Mouse (Mus musculus): ENCODE results near the gene Cpn2. TPM values are rescaled to one million over a fixed set of nuclear protein-coding genes. Genes with fewer than 3 reads are reported as not detected.

Gene Cpn2
- polyA plus RNA-seq, 1 experiment, result 1.0 TPM

- no peak for DNase-seq
- WGBS, result 65% methylated on average over 9 of the region's 9 CpGs
- Histone ChIP-seq H3K4me1 (ENCODE audit: control insufficient read depth, insufficient read depth, low read length) (no peaks in the 10 kb centered on the region), H3K4me3 (replicated peaks; ENCODE audit: extremely low read depth, low read depth, low read length) (no peak overlapping the region)
- TF ChIP-seq POLR2A (IDR thresholded peaks at IDR 0.05; ENCODE audit: borderline replicate concordance, extremely low read depth, low read depth, low read length) (no peak), CTCF (IDR thresholded peaks at IDR 0.05; ENCODE audit: insufficient read depth, low read length) (no peak)
These were observed 13.4 kb downstream of the Cpn2 start for GRCm38 (mm10) chr16:30253900-30254299.

GRCm38 (mm10) chr16:30253374-30253773 is 13.9 kb downstream of the Cpn2 start:
- no peak for DNase-seq
- no peak for TF ChIP-seq CTCF (IDR thresholded peaks at IDR 0.05; ENCODE audit: insufficient read depth, low read length)
- no peak for TF ChIP-seq POLR2A (IDR thresholded peaks at IDR 0.05; ENCODE audit: borderline replicate concordance, extremely low read depth, low read depth, low read length)
- H3K4me3 ChIP-seq (replicated peaks; ENCODE audit: extremely low read depth, low read depth, low read length), result no peak overlapping the region
- no peaks in the 10 kb centered on the region for H3K4me1 ChIP-seq (ENCODE audit: control insufficient read depth, insufficient read depth, low read length)
- WGBS, result 86% methylated on average over 4 of the region's 4 CpGs

GRCm38 (mm10) chr16:30252003-30252418 is 15.3 kb downstream of the Cpn2 start:
- TF ChIP-seq POLR2A (IDR thresholded peaks at IDR 0.05; ENCODE audit: borderline replicate concordance, extremely low read depth, low read depth, low read length) (no peak), CTCF (IDR thresholded peaks at IDR 0.05; ENCODE audit: insufficient read depth, low read length) (peak; percentile 94)
- Histone ChIP-seq H3K4me3 (replicated peaks; ENCODE audit: extremely low read depth, low read depth, low read length) (no peak overlapping the region), H3K4me1 (ENCODE audit: control insufficient read depth, insufficient read depth, low read length) (no peaks in the 10 kb centered on the region)
- peak; percentile 80 for DNase-seq
- 3% methylated on average over 21 of the region's 21 CpGs for WGBS

- TF ChIP-seq POLR2A (IDR thresholded peaks at IDR 0.05; ENCODE audit: borderline replicate concordance, extremely low read depth, low read depth, low read length) (no peak), CTCF (IDR thresholded peaks at IDR 0.05; ENCODE audit: insufficient read depth, low read length) (no peak)
- WGBS, result 71% methylated on average over 12 of the region's 12 CpGs
- Histone ChIP-seq H3K4me1 (ENCODE audit: control insufficient read depth, insufficient read depth, low read length) (no peaks in the 10 kb centered on the region), H3K4me3 (replicated peaks; ENCODE audit: extremely low read depth, low read depth, low read length) (no peak overlapping the region)
- no peak for DNase-seq
These were observed 23.1 kb downstream of the Cpn2 start for GRCm38 (mm10) chr16:30244037-30244700.

- H3K4me1 ChIP-seq (ENCODE audit: control insufficient read depth, insufficient read depth, low read length), result no peaks in the 10 kb centered on the region
- WGBS, result 23% methylated on average over 2 of the region's 2 CpGs
- H3K4me3 ChIP-seq (replicated peaks; ENCODE audit: extremely low read depth, low read depth, low read length), result no peak overlapping the region
- DNase-seq, result no peak
- TF ChIP-seq CTCF (IDR thresholded peaks at IDR 0.05; ENCODE audit: insufficient read depth, low read length) (no peak), POLR2A (IDR thresholded peaks at IDR 0.05; ENCODE audit: borderline replicate concordance, extremely low read depth, low read depth, low read length) (no peak)
These were observed 25.7 kb downstream of the Cpn2 start for GRCm38 (mm10) chr16:30241623-30242022.

- no peak for DNase-seq
- WGBS, result 61% methylated on average over 6 of the region's 6 CpGs
- no peak overlapping the region for H3K4me3 ChIP-seq (replicated peaks; ENCODE audit: extremely low read depth, low read depth, low read length)
- TF ChIP-seq CTCF (IDR thresholded peaks at IDR 0.05; ENCODE audit: insufficient read depth, low read length) (no peak), POLR2A (IDR thresholded peaks at IDR 0.05; ENCODE audit: borderline replicate concordance, extremely low read depth, low read depth, low read length) (no peak)
- H3K4me1 ChIP-seq (ENCODE audit: control insufficient read depth, insufficient read depth, low read length), result peaks cover 2% of the 10 kb centered on the region; the same call in 1 of the 2 replicates
These were observed 28.5 kb downstream of the Cpn2 start for GRCm38 (mm10) chr16:30238791-30239190.

GRCm38 (mm10) chr16:30236091-30236699 is 31.1 kb downstream of the Cpn2 start:
- Histone ChIP-seq H3K4me3 (replicated peaks; ENCODE audit: extremely low read depth, low read depth, low read length) (peak overlapping the region; percentile 45), H3K4me1 (ENCODE audit: control insufficient read depth, insufficient read depth, low read length) (peaks cover 2% of the 10 kb centered on the region; the same call in 1 of the 2 replicates)
- peak; percentile 85 for DNase-seq
- no peak for TF ChIP-seq POLR2A (IDR thresholded peaks at IDR 0.05; ENCODE audit: borderline replicate concordance, extremely low read depth, low read depth, low read length)
- TF ChIP-seq CTCF (IDR thresholded peaks at IDR 0.05; ENCODE audit: insufficient read depth, low read length), result peak; percentile 80
- WGBS, result 2% methylated on average over 33 of the region's 33 CpGs

GRCm38 (mm10) chr16:30235577-30235976 is 31.7 kb downstream of the Cpn2 start:
- TF ChIP-seq POLR2A (IDR thresholded peaks at IDR 0.05; ENCODE audit: borderline replicate concordance, extremely low read depth, low read depth, low read length), result no peak
- no peak for TF ChIP-seq CTCF (IDR thresholded peaks at IDR 0.05; ENCODE audit: insufficient read depth, low read length)
- Histone ChIP-seq H3K4me3 (replicated peaks; ENCODE audit: extremely low read depth, low read depth, low read length) (no peak overlapping the region), H3K4me1 (ENCODE audit: control insufficient read depth, insufficient read depth, low read length) (peaks cover 2% of the 10 kb centered on the region; the same call in 1 of the 2 replicates)
- no peak for DNase-seq
- 56% methylated on average over 2 of the region's 2 CpGs for WGBS

GRCm38 (mm10) chr16:30234636-30235546 is 32.4 kb downstream of the Cpn2 start:
- DNase-seq, result no peak
- no peak for TF ChIP-seq POLR2A (IDR thresholded peaks at IDR 0.05; ENCODE audit: borderline replicate concordance, extremely low read depth, low read depth, low read length)
- TF ChIP-seq CTCF (IDR thresholded peaks at IDR 0.05; ENCODE audit: insufficient read depth, low read length), result no peak
- Histone ChIP-seq H3K4me3 (replicated peaks; ENCODE audit: extremely low read depth, low read depth, low read length) (no peak overlapping the region), H3K4me1 (ENCODE audit: control insufficient read depth, insufficient read depth, low read length) (peaks cover 2% of the 10 kb centered on the region; the same call in 1 of the 2 replicates)
- WGBS, result 83% methylated on average over 12 of the region's 12 CpGs
